Mouse (Mus musculus) cerebellum, postnatal 14 days (tissue): ENCODE data around the gene Sstr4.

ENCODE experiments used
- DNase-seq, 2 experiments: peaks; one replicate each; pipeline ENCODE4 v3.0.0; 2021; ENCODE audit warnings: mixed read lengths in 2 of 2

Gene Sstr4

GRCm38 (mm10) chr2:148432346-148432745 is 37.2 kb downstream of the Sstr4 start:
- no peak for DNase-seq

GRCm38 (mm10) chr2:148436285-148436684 is 41.1 kb downstream of the Sstr4 start:
- no peak for DNase-seq

- no peak for DNase-seq
Observed at GRCm38 (mm10) chr2:148439691-148440276, 44.6 kb downstream of the Sstr4 start.

- no peak for DNase-seq
Observed at GRCm38 (mm10) chr2:148441421-148441820, 46.3 kb downstream of the Sstr4 start.

GRCm38 (mm10) chr2:148442172-148442571 is 47.0 kb downstream of the Sstr4 start:
- DNase-seq, result peak; percentile 14 to 28

- DNase-seq, result no peak
Observed at GRCm38 (mm10) chr2:148442710-148443109, 47.6 kb downstream of the Sstr4 start.

GRCm38 (mm10) chr2:148443249-148443958 is 48.3 kb downstream of the Sstr4 start, which contains the start of gene Cd93:
TSS of gene Cd93 (minus strand) at chr2:148443563.
- DNase-seq, result no peak

- no peak for DNase-seq
Observed at GRCm38 (mm10) chr2:148444472-148444871, 49.3 kb downstream of the Sstr4 start.

GRCm38 (mm10) chr2:148445616-148446015 is 50.5 kb downstream of the Sstr4 start:
- DNase-seq, result no peak
